Mouse (Mus musculus) kidney, embryonic 15.5 days (tissue): Measurements from ENCODE around the gene Fbxl7. TPM values are rescaled to one million over a fixed set of nuclear protein-coding genes. Genes with fewer than 3 reads are reported as not detected.

Source experiments
- ATAC-seq: fragments of 200-750 bp; cut with Nextera tagmentation; replicated peaks from 2 replicates; pipeline ENCODE4 v1.8.0; 2017; ENCODE audit warnings: moderate TSS enrichment; ENCODE audit not compliant: low FRiP score
- H3K27ac ChIP-seq: fragments of 300-500 bp; sonication (generic); 2 replicates; pipeline ENCODE4 v1.5.1; 2015; ENCODE audit warnings: mild to moderate bottlenecking, inconsistent platforms
- H3K27me3 ChIP-seq: fragments of 300-500 bp; sonication (generic); 2 replicates; pipeline ENCODE4 v1.6.1; 2015; ENCODE audit warnings: inconsistent platforms
- H3K36me3 ChIP-seq: fragments of 300-500 bp; sonication (generic); 2 replicates; pipeline ENCODE4 v1.6.1; 2015; ENCODE audit warnings: inconsistent platforms
- H3K4me1 ChIP-seq: fragments of 300-500 bp; sonication (generic); 2 replicates; pipeline ENCODE4 v1.6.1; 2015; ENCODE audit warnings: inconsistent platforms
- H3K4me2 ChIP-seq: fragments of 300-500 bp; sonication (generic); 2 replicates; pipeline ENCODE4 v1.6.1; 2015; ENCODE audit warnings: moderate library complexity, mild to moderate bottlenecking, inconsistent platforms
- H3K4me3 ChIP-seq: fragments of 300-500 bp; sonication (generic); replicated peaks from 2 replicates; pipeline ENCODE4 v1.5.1; 2015; ENCODE audit warnings: mild to moderate bottlenecking, inconsistent platforms
- H3K9ac ChIP-seq: fragments of 300-500 bp; sonication (generic); 2 replicates; pipeline ENCODE4 v1.6.1; 2015; ENCODE audit warnings: mild to moderate bottlenecking, inconsistent platforms
- H3K9me3 ChIP-seq: fragments of 300-500 bp; sonication (generic); replicated peaks from 2 replicates; pipeline ENCODE4 v1.6.1; 2016; ENCODE audit warnings: inconsistent platforms
- WGBS: fragments of 180-500 bp; shearing (Covaris S2); methylation state at CpG from one replicate; pipeline ENCODE4 v1.1.7; 2015; ENCODE audit warnings: mixed read lengths; 5-methylcytosine and 5-hydroxymethylcytosine counted together
- polyA plus RNA-seq: library from polyadenylated mRNA; unstranded; fragments of >200 nt; fragmentation: Nextera tagmentation; extraction: Ambion mirVana; gene quantifications from 2 replicates; pipeline ENCODE4 v1.2.1, GENCODE M21; 2015

The Fbxl7 gene
- polyA plus RNA-seq, 1 experiment from 2014 or later: 16.9 TPM

DNA sequence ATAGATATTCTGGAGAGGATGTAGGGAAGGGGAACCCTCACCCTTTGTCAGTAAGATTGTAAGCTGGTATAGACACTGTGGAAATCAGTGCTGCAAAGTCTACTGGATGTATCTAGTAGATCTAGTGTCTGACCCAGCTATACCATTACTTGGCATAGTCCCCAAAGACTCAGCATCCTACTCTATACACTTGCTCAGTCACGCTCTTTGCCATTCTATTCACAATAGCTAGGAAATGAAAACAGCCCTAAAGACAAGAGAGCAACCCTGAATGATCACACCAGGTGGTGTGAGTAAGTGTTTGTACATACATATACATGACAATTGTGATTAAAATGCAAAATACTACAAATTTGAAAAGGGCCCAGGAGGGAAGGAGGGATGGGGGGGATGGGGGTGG, 23.1 kb downstream of the Fbxl7 start:
- Histone ChIP-seq H3K36me3 (no peaks in the 10 kb centered on the region), H3K4me2 (no peak overlapping the region), H3K27ac (no peak overlapping the region), H3K4me3 (no peak overlapping the region), H3K9me3 (no peaks in the 10 kb centered on the region), H3K4me1 (peaks cover 6% of the 10 kb centered on the region), H3K9ac (no peak overlapping the region), H3K27me3 (no peaks in the 10 kb centered on the region)
- no peak for ATAC-seq
- 100% methylated on average over 1 of the region's 1 CpGs for WGBS

- Histone ChIP-seq H3K4me1 (no peaks in the 10 kb centered on the region), H3K27ac (no peak overlapping the region), H3K36me3 (no peaks in the 10 kb centered on the region), H3K4me3 (no peak overlapping the region), H3K9ac (no peak overlapping the region), H3K27me3 (no peaks in the 10 kb centered on the region), H3K4me2 (no peak overlapping the region), H3K9me3 (no peaks in the 10 kb centered on the region)
- ATAC-seq: no peak
- 60% methylated on average over 3 of the region's 3 CpGs for WGBS
Observed at GRCm38 (mm10) chr15:26869197-26869596, 26.2 kb downstream of the Fbxl7 start.

DNA sequence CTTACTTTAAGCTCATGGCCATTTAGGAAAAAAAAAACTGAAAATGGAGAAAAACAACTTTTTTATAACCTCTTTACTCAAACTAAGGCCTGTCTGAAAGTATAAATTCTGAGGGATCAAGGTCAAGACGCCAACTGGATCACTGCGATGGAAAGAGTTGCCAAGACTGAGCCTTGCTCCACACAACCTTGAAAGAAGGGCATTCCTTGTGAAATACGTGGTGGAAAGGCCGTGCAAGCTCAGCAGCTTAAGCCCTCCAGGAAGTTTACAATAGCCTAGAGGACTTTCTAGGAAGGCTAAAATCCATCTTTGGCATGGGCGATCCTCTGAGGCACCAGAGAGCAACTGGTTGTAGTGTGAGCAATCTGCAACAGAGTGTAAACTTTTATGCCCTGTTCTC, 27.9 kb downstream of the Fbxl7 start:
- WGBS: 78% methylated on average over 5 of the region's 5 CpGs

GRCm38 (mm10) chr15:26862173-26862572, 33.2 kb downstream of the Fbxl7 start:
- no peak overlapping the region for H3K27ac ChIP-seq
- H3K27me3 ChIP-seq: no peaks in the 10 kb centered on the region
- ATAC-seq: no peak
- no peak overlapping the region for H3K9ac ChIP-seq
- no peak overlapping the region for H3K4me3 ChIP-seq
- 64% methylated on average over 2 of the region's 2 CpGs for WGBS
- no peaks in the 10 kb centered on the region for H3K36me3 ChIP-seq
- no peak overlapping the region for H3K4me2 ChIP-seq
- H3K4me1 ChIP-seq: no peaks in the 10 kb centered on the region
- H3K9me3 ChIP-seq: no peaks in the 10 kb centered on the region

More for the DNA sequence above, 27.9 kb downstream of the Fbxl7 start:
- Histone ChIP-seq H3K9me3 (no peaks in the 10 kb centered on the region), H3K4me2 (no peak overlapping the region), H3K27me3 (no peaks in the 10 kb centered on the region), H3K9ac (no peak overlapping the region), H3K36me3 (no peaks in the 10 kb centered on the region), H3K4me3 (no peak overlapping the region), H3K27ac (no peak overlapping the region), H3K4me1 (no peaks in the 10 kb centered on the region)
- ATAC-seq: no peak

DNA sequence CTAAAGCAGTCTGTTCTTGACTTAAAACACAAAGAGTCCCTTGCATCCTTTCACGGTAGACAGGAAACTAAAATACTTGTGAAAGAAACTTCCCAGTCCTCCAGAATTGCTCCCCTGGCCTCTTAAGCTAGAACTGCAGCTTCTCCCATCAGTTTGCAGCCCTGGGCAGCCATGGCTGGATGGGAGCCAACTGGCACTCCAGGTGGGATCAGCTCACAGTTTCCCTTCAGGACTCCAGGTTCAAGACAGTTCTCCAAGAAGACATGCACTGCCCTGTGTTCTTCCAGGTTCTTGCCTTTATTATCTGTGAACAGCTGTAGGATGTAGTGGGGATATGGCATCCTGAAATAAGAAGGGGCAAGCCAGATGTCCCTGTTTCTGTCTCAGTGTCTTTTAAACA, 45.8 kb downstream of the Fbxl7 start:
- no peak for ATAC-seq
- Histone ChIP-seq H3K9me3 (no peaks in the 10 kb centered on the region), H3K4me3 (no peak overlapping the region), H3K9ac (no peak overlapping the region), H3K4me2 (no peak overlapping the region), H3K36me3 (no peaks in the 10 kb centered on the region), H3K27me3 (no peaks in the 10 kb centered on the region), H3K27ac (no peak overlapping the region), H3K4me1 (no peaks in the 10 kb centered on the region)
- 64% methylated on average over 1 of the region's 1 CpGs for WGBS

- no peak overlapping the region for H3K4me3 ChIP-seq
Observed at GRCm38 (mm10) chr15:26842216-26842615, 53.2 kb downstream of the Fbxl7 start.

GRCm38 (mm10) chr15:26838386-26838785, 57.0 kb downstream of the Fbxl7 start:
- H3K4me1 ChIP-seq: no peaks in the 10 kb centered on the region
- WGBS: 95% methylated on average over 1 of the region's 1 CpGs
- no peak overlapping the region for H3K9ac ChIP-seq
- no peak overlapping the region for H3K4me3 ChIP-seq
- no peaks in the 10 kb centered on the region for H3K9me3 ChIP-seq
- no peak for ATAC-seq
- no peak overlapping the region for H3K4me2 ChIP-seq
- H3K27ac ChIP-seq: no peak overlapping the region
- no peaks in the 10 kb centered on the region for H3K36me3 ChIP-seq
- H3K27me3 ChIP-seq: no peaks in the 10 kb centered on the region

More at GRCm38 (mm10) chr15:26842216-26842615, 53.2 kb downstream of the Fbxl7 start:
- Histone ChIP-seq H3K4me2 (no peak overlapping the region), H3K36me3 (no peaks in the 10 kb centered on the region), H3K27ac (no peak overlapping the region), H3K27me3 (no peaks in the 10 kb centered on the region), H3K4me1 (no peaks in the 10 kb centered on the region), H3K9ac (no peak overlapping the region), H3K9me3 (no peaks in the 10 kb centered on the region)
- ATAC-seq: no peak
- WGBS: 66% methylated on average over 6 of the region's 6 CpGs

DNA sequence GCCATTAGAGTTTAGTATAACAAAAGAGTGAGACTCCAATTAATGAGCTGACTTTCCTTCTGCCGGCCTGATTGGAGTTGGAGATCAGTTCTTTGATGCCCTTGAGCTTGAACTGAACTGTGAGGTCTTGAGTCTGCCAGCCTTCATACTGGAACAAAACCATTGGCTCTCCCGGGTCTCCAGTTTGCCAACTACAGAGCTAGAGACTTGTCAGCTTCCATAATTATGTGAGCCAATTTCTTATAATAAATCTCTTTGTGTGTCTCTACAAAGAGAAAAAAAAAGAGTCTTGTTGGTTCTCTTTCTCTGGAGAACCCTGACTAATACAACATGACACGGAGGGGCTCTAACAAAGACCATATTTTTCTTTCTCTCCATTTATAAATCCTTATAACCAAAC, 58.2 kb downstream of the Fbxl7 start:
- no peaks in the 10 kb centered on the region for H3K4me1 ChIP-seq
- no peak overlapping the region for H3K27ac ChIP-seq
- no peak for ATAC-seq
- no peak overlapping the region for H3K9ac ChIP-seq
- H3K9me3 ChIP-seq: no peaks in the 10 kb centered on the region
- no peaks in the 10 kb centered on the region for H3K36me3 ChIP-seq
- no peak overlapping the region for H3K4me3 ChIP-seq
- H3K4me2 ChIP-seq: no peak overlapping the region
- H3K27me3 ChIP-seq: no peaks in the 10 kb centered on the region
- 78% methylated on average over 3 of the region's 3 CpGs for WGBS

- Histone ChIP-seq H3K27me3 (no peaks in the 10 kb centered on the region), H3K4me1 (no peaks in the 10 kb centered on the region), H3K4me2 (no peak overlapping the region), H3K9ac (no peak overlapping the region), H3K4me3 (no peak overlapping the region), H3K27ac (no peak overlapping the region; the same call in 1 of the 2 replicates), H3K9me3 (no peaks in the 10 kb centered on the region), H3K36me3 (no peaks in the 10 kb centered on the region)
- ATAC-seq: no peak
- 61% methylated on average over 5 of the region's 5 CpGs for WGBS
Observed at GRCm38 (mm10) chr15:26834415-26834814, 61.0 kb downstream of the Fbxl7 start.

DNA sequence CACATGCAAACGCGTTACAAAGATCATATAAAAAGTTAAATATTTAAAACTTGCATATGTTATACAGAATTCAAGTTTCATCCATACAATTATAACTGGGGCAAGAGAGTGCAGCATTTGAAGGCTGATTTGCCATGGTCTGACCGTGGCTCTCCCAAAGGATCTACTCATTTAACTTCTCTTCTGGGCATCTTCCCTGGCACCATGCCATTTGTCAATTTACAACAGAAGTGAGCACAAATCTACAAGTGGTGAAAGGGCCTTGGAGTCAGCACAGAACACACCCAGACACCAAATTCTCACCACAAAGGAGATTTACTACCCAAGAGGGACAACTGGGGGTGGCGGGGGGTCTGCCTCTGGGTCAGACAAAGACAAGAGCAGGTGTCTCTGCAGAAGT, 64.2 kb downstream of the Fbxl7 start:
- 86% methylated on average over 4 of the region's 4 CpGs for WGBS
- H3K4me1 ChIP-seq: no peaks in the 10 kb centered on the region
- H3K4me3 ChIP-seq: no peak overlapping the region

GRCm38 (mm10) chr15:26816931-26817330, 78.4 kb downstream of the Fbxl7 start:
- H3K36me3 ChIP-seq: no peaks in the 10 kb centered on the region
- WGBS: 95% methylated on average over 1 of the region's 1 CpGs
- no peaks in the 10 kb centered on the region for H3K9me3 ChIP-seq
- peaks cover 9% of the 10 kb centered on the region; the same call in 1 of the 2 replicates for H3K4me1 ChIP-seq
- no peaks in the 10 kb centered on the region for H3K27me3 ChIP-seq
- no peak for ATAC-seq
- no peak overlapping the region for H3K4me2 ChIP-seq
- no peak overlapping the region for H3K9ac ChIP-seq
- no peak overlapping the region for H3K4me3 ChIP-seq
- no peak overlapping the region for H3K27ac ChIP-seq

More for the DNA sequence above, 64.2 kb downstream of the Fbxl7 start:
- ATAC-seq: no peak
- H3K36me3 ChIP-seq: no peaks in the 10 kb centered on the region
- no peaks in the 10 kb centered on the region for H3K27me3 ChIP-seq
- H3K9me3 ChIP-seq: no peaks in the 10 kb centered on the region
- H3K9ac ChIP-seq: no peak overlapping the region
- H3K27ac ChIP-seq: no peak overlapping the region
- H3K4me2 ChIP-seq: no peak overlapping the region

- Histone ChIP-seq H3K4me1 (peaks cover 9% of the 10 kb centered on the region; the same call in 1 of the 2 replicates), H3K4me2 (no peak overlapping the region), H3K27ac (0 out of 2 replicates have a peak overlapping the region, but pooled peaks have one; percentile 41), H3K27me3 (no peaks in the 10 kb centered on the region), H3K9me3 (no peaks in the 10 kb centered on the region), H3K9ac (no peak overlapping the region), H3K4me3 (no peak overlapping the region), H3K36me3 (no peaks in the 10 kb centered on the region)
- 59% methylated on average over 3 of the region's 3 CpGs for WGBS
- ATAC-seq: no peak
Observed at GRCm38 (mm10) chr15:26812856-26813255, 82.5 kb downstream of the Fbxl7 start.

GRCm38 (mm10) chr15:26809569-26809968, 85.8 kb downstream of the Fbxl7 start:
- H3K9me3 ChIP-seq: no peaks in the 10 kb centered on the region
- no peak overlapping the region for H3K9ac ChIP-seq
- H3K4me2 ChIP-seq: no peak overlapping the region
- H3K27me3 ChIP-seq: no peaks in the 10 kb centered on the region
- H3K4me1 ChIP-seq: peaks cover 5% of the 10 kb centered on the region; the same call in 1 of the 2 replicates
- H3K4me3 ChIP-seq: no peak overlapping the region
- 41% methylated on average over 3 of the region's 3 CpGs for WGBS
- H3K36me3 ChIP-seq: no peaks in the 10 kb centered on the region
- ATAC-seq: 0 out of 2 replicates have a peak, but pooled peaks have one; percentile 54
- H3K27ac ChIP-seq: no peak overlapping the region
